Mouse (Mus musculus) kidney, adult 18-20 months (tissue): ENCODE results near the gene Parp11.
"Not testable (repeated sequence)": the region's sequence is repeated elsewhere in the genome, so short reads cannot be mapped to it uniquely, and the experiment has no call there.

Experiments used
- DNase-seq: peaks from one replicate; pipeline ENCODE4 v3.0.0; 2021

The Parp11 gene

GRCm38 (mm10) chr6:127500119-127500518, 53.5 kb downstream of the Parp11 start:
- no peak for DNase-seq

- DNase-seq, result no peak
Measured at GRCm38 (mm10) chr6:127500806-127501205, 54.2 kb downstream of the Parp11 start.

GRCm38 (mm10) chr6:127502530-127502929, 55.9 kb downstream of the Parp11 start:
- DNase-seq, result peak; percentile 39

GRCm38 (mm10) chr6:127513776-127514175, 67.1 kb downstream of the Parp11 start:
- not testable (repeated sequence) for DNase-seq

- DNase-seq, result no peak
Measured at GRCm38 (mm10) chr6:127521176-127521575, 74.5 kb downstream of the Parp11 start.

- no peak for DNase-seq
Measured at GRCm38 (mm10) chr6:127522326-127522725, 75.7 kb downstream of the Parp11 start.

GRCm38 (mm10) chr6:127524442-127524841, 77.8 kb downstream of the Parp11 start:
- peak; percentile 47 for DNase-seq

GRCm38 (mm10) chr6:127528625-127529024, 82.0 kb downstream of the Parp11 start:
- no peak for DNase-seq

- DNase-seq, result peak; percentile 57
Measured at GRCm38 (mm10) chr6:127529451-127529850, 82.8 kb downstream of the Parp11 start.

- no peak for DNase-seq
Measured at GRCm38 (mm10) chr6:127530206-127530605, 83.6 kb downstream of the Parp11 start.

- no peak for DNase-seq
Measured at GRCm38 (mm10) chr6:127531412-127532205, 85.0 kb downstream of the Parp11 start.

GRCm38 (mm10) chr6:127532304-127532703, 85.7 kb downstream of the Parp11 start:
- DNase-seq, result no peak

GRCm38 (mm10) chr6:127533766-127534165, 87.1 kb downstream of the Parp11 start:
- DNase-seq, result no peak

- no peak for DNase-seq
Measured at GRCm38 (mm10) chr6:127537035-127537434, 90.4 kb downstream of the Parp11 start.

- DNase-seq, result no peak
Measured at GRCm38 (mm10) chr6:127538118-127538517, 91.5 kb downstream of the Parp11 start.

GRCm38 (mm10) chr6:127539226-127539625, 92.6 kb downstream of the Parp11 start:
- DNase-seq, result no peak

GRCm38 (mm10) chr6:127539659-127540058, 93.0 kb downstream of the Parp11 start:
- no peak for DNase-seq

- no peak for DNase-seq
Measured at GRCm38 (mm10) chr6:127540517-127540916, 93.9 kb downstream of the Parp11 start.

GRCm38 (mm10) chr6:127541617-127542374, 95.2 kb downstream of the Parp11 start:
- DNase-seq, result peak; percentile 39
